Mouse (Mus musculus) olfactory bulb, adult 2 months (tissue): ENCODE results near the gene Dgkb.

Experiments used
- CTCF ChIP-seq: fragments of 200-500 bp; IDR thresholded peaks from 2 replicates; pipeline ENCODE4 v1.5.1; 2012; ENCODE audit warnings: low read depth, mild to moderate bottlenecking, low read length, moderate library complexity; ENCODE audit not compliant: insufficient read depth
- POLR2A ChIP-seq: fragments of 200-500 bp; IDR thresholded peaks from 2 replicates; pipeline ENCODE4 v1.6.1; 2012; ENCODE audit warnings: mild to moderate bottlenecking, low read depth, low read length, moderate library complexity; ENCODE audit not compliant: insufficient read depth

- no peak for TF ChIP-seq POLR2A
- TF ChIP-seq CTCF, result no peak
Observed at GRCm38 (mm10) chr12:38304245-38304644, 486.7 kb downstream of the Dgkb start.
